In the genomic region with DNA sequence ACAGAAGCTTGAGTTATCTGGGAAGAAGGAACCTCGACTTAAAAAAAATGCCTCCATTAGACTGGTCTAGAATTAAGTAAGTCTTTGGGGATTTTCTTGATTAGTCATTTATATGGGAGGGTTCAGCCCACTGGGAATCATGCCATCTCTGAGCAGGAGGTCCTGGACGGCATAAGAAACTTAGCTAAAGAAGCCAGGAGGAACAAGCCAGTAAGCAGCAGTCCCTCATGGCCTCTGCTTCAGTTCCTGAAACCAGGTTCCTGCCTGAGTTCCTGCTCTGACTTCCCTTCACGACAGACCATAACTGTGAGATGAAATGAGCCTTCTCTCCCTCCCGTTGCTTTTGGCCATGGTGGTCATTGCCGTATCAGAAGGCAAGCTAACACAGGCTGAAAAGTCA, we compare ENCODE assay signal across 10 mouse cellular contexts. TPM values are rescaled to one million over a fixed set of nuclear protein-coding genes. Genes with fewer than 3 reads are reported as not detected.
DNase-seq lines count a peak whose midpoint lies in the region; ATAC-seq and TF ChIP-seq lines count a peak whose summit lies in the region.
"Had no signal": no experiment of that assay in that cellular context is flagged by ENCODE, and none has a peak within 500 bp of the region (broad histone marks: within the 10 kb centered on the region; RNA-seq: fewer than 3 reads in every experiment).

No protein-coding gene starts in this region.

- no peak for DNase-seq in gastrocnemius, adult 2 months
- no peak for DNase-seq in gastrocnemius, postnatal 10 days
- no peak for DNase-seq in stomach, postnatal 0 days (ENCODE audit: low spot score)
- DNase-seq in kidney, postnatal 10 days, result peak; percentile 28
- DNase-seq in frontal cortex, adult 2 months (ENCODE audit: extremely low spot score in 1 of 2, low spot score in 1 of 2), result no peak

- H3K9me3 ChIP-seq in stomach, embryonic 15.5 days, result no peaks in the 10 kb centered on the region
- no peaks in the 10 kb centered on the region for H3K9me3 ChIP-seq in stomach, postnatal 0 days (ENCODE audit: control insufficient read depth, low read length)

- no peaks in the 10 kb centered on the region for H3K36me3 ChIP-seq in stomach, embryonic 15.5 days
- no peaks in the 10 kb centered on the region for H3K36me3 ChIP-seq in stomach, postnatal 0 days (ENCODE audit: control insufficient read depth, insufficient read depth, low read length)

- 37% methylated on average over 5 of the region's 5 CpGs for WGBS in stomach, embryonic 15.5 days
- 34% methylated on average over 5 of the region's 5 CpGs for WGBS in stomach, postnatal 0 days

- no peaks in the 10 kb centered on the region for H3K27me3 ChIP-seq in stomach, embryonic 15.5 days (replicated peaks)
- no peaks in the 10 kb centered on the region for H3K27me3 ChIP-seq in stomach, postnatal 0 days (ENCODE audit: control insufficient read depth, insufficient read depth, low read length)

- intact Hi-C loops in gastrocnemius, adult 2 months (cut with DNase I), result no loop called here

- no peaks in the 10 kb centered on the region for H3K4me1 ChIP-seq in stomach, embryonic 15.5 days
- no peaks in the 10 kb centered on the region for H3K4me1 ChIP-seq in stomach, postnatal 0 days (replicated peaks; ENCODE audit: control insufficient read depth, insufficient read depth)

- TF ChIP-seq CTCF in gastrocnemius, adult 2 months (IDR thresholded peaks at IDR 0.05), result no peak
- TF ChIP-seq CTCF in stomach, postnatal 0 days (IDR thresholded peaks at IDR 0.05; ENCODE audit: low read depth), result no peak

- peak overlapping the region; percentile 17; the same call in 1 of the 2 replicates for H3K4me3 ChIP-seq in gastrocnemius, adult 2 months
- no peak overlapping the region for H3K4me3 ChIP-seq in stomach, embryonic 15.5 days (replicated peaks)
- H3K4me3 ChIP-seq in stomach, postnatal 0 days (ENCODE audit: low read depth, low read length), result no peak overlapping the region

- no peak overlapping the region for H3K9ac ChIP-seq in stomach, embryonic 15.5 days
- no peak overlapping the region for H3K9ac ChIP-seq in stomach, postnatal 0 days (ENCODE audit: low read length)

- no peak overlapping the region for H3K27ac ChIP-seq in gastrocnemius, adult 2 months
- peak overlapping the region; percentile 26; the same call in 1 of the 2 replicates for H3K27ac ChIP-seq in stomach, embryonic 15.5 days
- no peak overlapping the region for H3K27ac ChIP-seq in stomach, postnatal 0 days (replicated peaks)

- ATAC-seq in stomach, embryonic 15.5 days (ENCODE audit: insufficient read depth, low FRiP score, low read depth), result no peak
- ATAC-seq in stomach, postnatal 0 days (ENCODE audit: low FRiP score, low TSS enrichment), result no peak
- no peak for ATAC-seq in activated CD4-positive, CD25-positive, alpha-beta regulatory T cell, adult 4 months
- no peak for ATAC-seq in CD4-positive, CD25-positive, alpha-beta regulatory T cell, adult 4 months

- no peak overlapping the region for H3K4me2 ChIP-seq in stomach, embryonic 15.5 days
- no peak overlapping the region for H3K4me2 ChIP-seq in stomach, postnatal 0 days (replicated peaks; ENCODE audit: low read depth)

- TF ChIP-seq EP300 in stomach, postnatal 0 days (optimal IDR thresholded peaks at IDR 0.05), result no peak

RNA-seq across cellular contexts. Expression of a gene that starts 29.6 kb away (rescaled TPM):
- not detected for total RNA-seq in gastrocnemius, adult 2 months (2021)
- total RNA-seq in gastrocnemius, postnatal 10 days (2021), result not detected
- not detected in 2 replicates for polyA plus RNA-seq in stomach, embryonic 15.5 days (2015; fragmentation: Nextera tagmentation; extraction: Ambion mirVana)
- not detected in 2 replicates for polyA plus RNA-seq in stomach, postnatal 0 days (2015; fragmentation: Nextera tagmentation; extraction: Ambion mirVana)
- under 1 TPM in 1 of 2 experiments, not detected in 1; 0.63 TPM for polyA plus RNA-seq in activated CD4-positive, CD25-positive, alpha-beta regulatory T cell, adult 4 months (2017; shearing (Covaris generic))
- polyA plus RNA-seq in frontal cortex, adult 2 months (2012; rRNA removed), result not detected in 2 replicates
- polyA plus RNA-seq in CD4-positive, CD25-positive, alpha-beta regulatory T cell, adult 4 months (2017; shearing (Covaris generic)), result under 1 TPM; 0.28 to 0.96 TPM
- polyA plus RNA-seq: cortical plate, adult 2 months; neural tube, embryonic 11.5 days had no signal
